Mouse (Mus musculus): Measurements from ENCODE around the gene Sptssa. TPM values are rescaled to one million over a fixed set of nuclear protein-coding genes. Genes with fewer than 3 reads are reported as not detected.

Gene Sptssa
- total and polyA plus RNA-seq, 3 experiments, result 34.0 to 125 (median 66.7) TPM

DNA sequence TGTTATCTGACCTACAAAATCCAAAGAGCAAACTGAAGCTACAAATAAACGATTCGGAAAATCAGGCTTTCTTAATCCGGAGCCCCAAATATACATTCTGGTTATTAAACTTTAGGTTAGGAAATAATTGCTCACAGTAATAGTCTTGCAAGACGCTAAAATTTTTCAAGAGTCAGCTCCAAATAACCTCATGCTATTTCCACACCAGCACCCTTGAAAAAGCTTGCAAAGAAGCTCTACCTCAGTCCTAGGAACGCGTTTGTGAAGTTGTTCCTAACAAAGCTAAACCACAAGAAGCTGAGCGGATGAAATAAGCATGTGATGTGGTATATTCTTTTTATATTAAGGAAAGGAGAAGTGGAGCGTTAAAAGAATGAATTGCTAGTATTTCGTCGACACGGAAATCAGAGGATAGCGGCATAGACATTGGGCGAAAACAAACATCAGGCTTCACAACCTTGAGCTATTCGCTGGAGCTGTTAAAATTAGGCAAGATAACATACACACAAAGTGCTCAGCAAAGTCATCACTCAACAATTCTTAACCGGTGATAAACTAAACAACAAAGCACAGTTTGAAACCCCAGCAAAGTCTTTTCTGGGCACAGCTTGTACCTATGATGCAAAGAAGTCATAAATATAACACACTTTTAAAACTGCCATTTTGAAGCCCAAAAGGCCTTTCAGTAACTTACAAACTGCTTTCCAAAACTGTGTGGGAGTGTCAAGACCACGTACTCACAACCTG, 908 bp downstream of the Sptssa start:
- H3K4me1 ChIP-seq (ENCODE audit: control insufficient read depth in 1 of 2, insufficient read depth in 2 of 2), result peaks cover 6 to 64% of the 10 kb centered on the region in 2 experiments; a peak in 3 of 4 replicates
- peak overlapping the region; percentile 69 for H3K9ac ChIP-seq (ENCODE audit: insufficient read depth, low read depth)
- H3K36me3 ChIP-seq (replicated peaks in 1 of 2; ENCODE audit: control insufficient read depth in 1 of 2, insufficient read depth in 1 of 2, low read length in 1 of 2), result peaks cover 3 to 17% of the 10 kb centered on the region in 2 experiments
- peak overlapping the region; percentile 81 for H3K4me2 ChIP-seq (ENCODE audit: insufficient read depth, low read depth, poor library complexity, severe bottlenecking)
- no peaks in the 10 kb centered on the region for H3K9me3 ChIP-seq (replicated peaks; ENCODE audit: low read length)
- H3K27me3 ChIP-seq (replicated peaks), result no peaks in the 10 kb centered on the region
- H3K79me2 ChIP-seq (replicated peaks; ENCODE audit: control insufficient read depth, extremely low read depth, insufficient read depth, poor library complexity, severe bottlenecking), result peaks cover 6% of the 10 kb centered on the region; the same call in 1 of the 2 replicates
- dilution Hi-C loops (cut with MboI; ENCODE audit: extremely low pct_ligation_motif_present, extremely low pct_unique_long_range_greater_than_20kb, low sequenced_read_pairs) (no loop called here), in situ Hi-C loops (cut with MboI; ENCODE audit: low pct_ligation_motif_present, low pct_unique_long_range_greater_than_20kb, low sequenced_read_pairs) (no loop called here)
- no peak for TF ChIP-seq MXI1 (IDR thresholded peaks at IDR 0.05; ENCODE audit: low read depth, low read length)
- 0 out of 2 replicates have a peak, but pooled peaks have one; percentile 18 for TF ChIP-seq EP300 (IDR thresholded peaks at IDR 0.05; ENCODE audit: low read length)
- no peak for TF ChIP-seq PAX5 (IDR thresholded peaks at IDR 0.05; ENCODE audit: low read length)
- no peak for TF ChIP-seq TCF12 (IDR thresholded peaks at IDR 0.05; ENCODE audit: low read depth, low read length)
- TF ChIP-seq JUN (IDR thresholded peaks at IDR 0.05; ENCODE audit: insufficient read depth, low read depth, low read length), result no peak
- TF ChIP-seq ZC3H11A (IDR thresholded peaks at IDR 0.05; ENCODE audit: low read depth, low read length), result no peak
- peak overlapping the region; percentile 65 to 81 (median 72) for H3K4me3 ChIP-seq (replicated peaks in 1 of 3; ENCODE audit: low read depth in 2 of 3, low read length in 2 of 3, poor library complexity in 1 of 3)
- no peak overlapping the region for H3K27ac ChIP-seq (ENCODE audit: insufficient read depth, low read depth)
- DNase-seq (ENCODE audit: extremely low read depth), result peak; percentile 26

DNA sequence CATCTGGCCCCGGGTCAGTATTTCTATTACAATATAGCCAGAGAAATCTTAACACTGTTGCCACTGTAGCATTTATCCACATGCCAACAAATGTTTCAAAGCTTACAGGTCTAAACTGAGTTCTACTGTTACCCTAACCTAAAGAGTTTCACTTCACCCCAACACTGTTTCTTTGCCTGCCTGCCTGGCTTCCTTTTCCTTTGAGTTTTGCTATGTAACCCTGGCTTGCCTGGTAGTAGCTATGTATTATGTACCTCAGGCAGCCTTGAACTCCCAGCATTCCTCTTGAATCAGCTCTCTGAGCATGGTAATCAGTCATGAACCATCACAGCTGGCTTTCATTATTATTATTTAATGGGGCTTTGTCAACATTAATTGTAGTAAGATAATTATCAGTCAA, 1.6 kb downstream of the Sptssa start:
- no peak overlapping the region for H3K27ac ChIP-seq (ENCODE audit: insufficient read depth, low read depth)
- dilution Hi-C loops (cut with MboI; ENCODE audit: extremely low pct_ligation_motif_present, extremely low pct_unique_long_range_greater_than_20kb, low sequenced_read_pairs) (no loop called here), in situ Hi-C loops (cut with MboI; ENCODE audit: low pct_ligation_motif_present, low pct_unique_long_range_greater_than_20kb, low sequenced_read_pairs) (no loop called here)
- H3K4me2 ChIP-seq (ENCODE audit: insufficient read depth, low read depth, poor library complexity, severe bottlenecking), result peak overlapping the region; percentile 34; the same call in 1 of the 2 replicates
- peak overlapping the region; percentile 19; the same call in 1 of the 2 replicates for H3K9ac ChIP-seq (ENCODE audit: insufficient read depth, low read depth)
- peaks cover 10 to 72% of the 10 kb centered on the region in 2 experiments; a peak in 3 of 4 replicates for H3K4me1 ChIP-seq (ENCODE audit: control insufficient read depth in 1 of 2, insufficient read depth in 2 of 2)
- H3K36me3 ChIP-seq (replicated peaks in 1 of 2; ENCODE audit: control insufficient read depth in 1 of 2, insufficient read depth in 1 of 2, low read length in 1 of 2), result peaks cover 3 to 23% of the 10 kb centered on the region in 2 experiments
- no peaks in the 10 kb centered on the region for H3K9me3 ChIP-seq (replicated peaks; ENCODE audit: low read length)
- DNase-seq (ENCODE audit: extremely low read depth), result no peak
- H3K79me2 ChIP-seq (replicated peaks; ENCODE audit: control insufficient read depth, extremely low read depth, insufficient read depth, poor library complexity, severe bottlenecking), result peaks cover 6% of the 10 kb centered on the region; the same call in 1 of the 2 replicates
- H3K27me3 ChIP-seq (replicated peaks), result no peaks in the 10 kb centered on the region
- peak overlapping the region in 2 of 3 experiments; percentile 19 to 65 for H3K4me3 ChIP-seq (replicated peaks in 1 of 3; ENCODE audit: low read depth in 2 of 3, low read length in 2 of 3, poor library complexity in 1 of 3)
- TF ChIP-seq MAX (IDR thresholded peaks at IDR 0.05; ENCODE audit: low read length), result no peak
- no peak for TF ChIP-seq BHLHE40 (IDR thresholded peaks at IDR 0.05; ENCODE audit: low read depth, low read length)
- no peak for TF ChIP-seq ZC3H11A (IDR thresholded peaks at IDR 0.05; ENCODE audit: low read depth, low read length)
- no peak for TF ChIP-seq TBP (conservative IDR thresholded peaks at IDR 0.05; ENCODE audit: low read depth, low read length)
- TF ChIP-seq E2F4 (IDR thresholded peaks at IDR 0.05; ENCODE audit: insufficient replicate concordance, low read depth, low read length), result no peak
- TF ChIP-seq SMC3 (IDR thresholded peaks at IDR 0.05; ENCODE audit: low read depth, low read length), result no peak
- no peak for TF ChIP-seq EP300 (IDR thresholded peaks at IDR 0.05; ENCODE audit: low read length)
- no peak for TF ChIP-seq UBTF (IDR thresholded peaks at IDR 0.05; ENCODE audit: low read depth, low read length)
- TF ChIP-seq TCF12 (IDR thresholded peaks at IDR 0.05; ENCODE audit: low read depth, low read length), result no peak
- no peak for TF ChIP-seq ETS1 (conservative IDR thresholded peaks at IDR 0.05; ENCODE audit: low read depth, low read length)
- TF ChIP-seq ZKSCAN1 (IDR thresholded peaks at IDR 0.05; ENCODE audit: borderline replicate concordance, low read depth, low read length), result no peak
- TF ChIP-seq NELFE (IDR thresholded peaks at IDR 0.05; ENCODE audit: low read depth, low read length), result no peak
- TF ChIP-seq IRF4 (IDR thresholded peaks at IDR 0.05; ENCODE audit: low read depth, low read length), result no peak
- no peak for TF ChIP-seq HCFC1 (IDR thresholded peaks at IDR 0.05; ENCODE audit: low read depth, low read length)
- no peak for TF ChIP-seq NRF1 (IDR thresholded peaks at IDR 0.05; ENCODE audit: low read depth, low read length)

Measured in CH12.LX (cell line).